Mouse (Mus musculus) adrenal gland, postnatal 14 days (tissue): ENCODE measurements around the gene Sptbn1. TPM values are rescaled to one million over a fixed set of nuclear protein-coding genes. Genes with fewer than 3 reads are reported as not detected.

Experiments
- DNase-seq: peaks from one replicate; pipeline ENCODE4 v3.0.0; 2021; ENCODE audit warnings: mixed read lengths
- total RNA-seq: library from RNA; stranded (reverse); gene quantifications from 2 replicates; pipeline ENCODE4 v1.2.3, GENCODE M21; 2021

Gene Sptbn1
- total RNA-seq, 1 experiment from 2014 or later, result 336 TPM

DNA sequence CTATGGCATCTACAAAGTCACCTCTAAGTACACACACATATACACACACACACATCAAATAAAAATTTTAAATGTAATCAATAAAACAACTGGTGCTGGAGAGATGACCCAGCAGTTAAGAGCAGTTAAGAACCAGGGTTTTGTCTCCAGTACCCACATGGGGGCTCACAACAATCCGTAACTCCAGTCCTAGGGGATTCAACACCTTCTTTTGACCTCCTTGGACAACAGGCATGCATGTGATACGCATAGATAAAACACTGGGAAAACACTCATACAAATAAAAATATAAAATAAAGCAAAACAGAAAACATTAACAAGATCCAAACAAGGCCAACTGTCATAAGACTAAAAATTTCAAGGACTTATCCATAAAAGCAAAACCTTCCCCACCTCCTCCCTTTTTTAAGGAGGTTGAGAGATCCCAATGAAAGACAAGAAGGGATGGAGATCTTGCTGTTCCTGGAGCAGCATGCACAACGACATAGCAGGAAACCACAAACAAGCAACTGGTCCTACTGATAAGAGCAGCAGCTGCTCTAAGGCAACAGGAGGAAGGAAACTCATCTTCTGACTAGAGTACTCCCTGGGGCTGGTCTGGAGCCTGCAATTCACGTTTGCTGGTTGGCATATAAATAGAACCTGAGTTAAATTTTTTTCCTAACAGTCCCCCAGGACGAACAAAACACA lies 102.0 kb downstream of the Sptbn1 start:
- DNase-seq, result peak; percentile 29

DNA sequence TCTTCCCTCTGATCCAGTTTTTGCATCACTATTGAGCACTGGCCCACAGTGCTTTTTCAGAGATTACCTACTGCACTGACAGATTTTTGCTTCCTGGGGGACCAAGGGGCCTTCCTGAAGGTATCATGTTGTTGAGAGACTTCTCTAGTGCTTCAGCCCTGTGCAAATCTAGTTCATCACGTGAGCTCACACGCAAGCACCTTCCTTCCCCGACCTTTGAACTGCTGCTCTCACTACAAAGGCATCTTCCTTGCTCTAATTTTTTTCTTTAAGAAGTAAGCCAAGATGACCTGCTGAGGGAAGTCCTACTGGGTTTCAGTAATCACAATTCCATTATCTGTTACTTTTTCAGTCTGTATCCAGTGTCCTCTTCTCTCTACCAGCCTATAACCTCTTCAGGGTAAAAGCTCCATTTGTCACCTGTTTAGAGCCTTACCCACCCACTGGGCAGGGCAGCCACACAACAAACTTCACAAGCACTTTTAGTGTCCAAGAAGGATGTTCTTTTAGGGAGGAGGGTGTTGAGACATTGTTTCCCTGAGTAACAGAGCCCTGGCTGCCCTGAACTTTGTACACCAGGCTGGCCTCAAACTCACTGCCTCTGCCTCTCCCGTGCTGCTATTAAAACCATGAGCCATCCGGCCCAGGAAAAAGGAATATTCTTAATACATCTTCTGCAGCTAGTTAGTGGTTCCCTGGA lies 103.3 kb downstream of the Sptbn1 start:
- DNase-seq, result no peak

DNA sequence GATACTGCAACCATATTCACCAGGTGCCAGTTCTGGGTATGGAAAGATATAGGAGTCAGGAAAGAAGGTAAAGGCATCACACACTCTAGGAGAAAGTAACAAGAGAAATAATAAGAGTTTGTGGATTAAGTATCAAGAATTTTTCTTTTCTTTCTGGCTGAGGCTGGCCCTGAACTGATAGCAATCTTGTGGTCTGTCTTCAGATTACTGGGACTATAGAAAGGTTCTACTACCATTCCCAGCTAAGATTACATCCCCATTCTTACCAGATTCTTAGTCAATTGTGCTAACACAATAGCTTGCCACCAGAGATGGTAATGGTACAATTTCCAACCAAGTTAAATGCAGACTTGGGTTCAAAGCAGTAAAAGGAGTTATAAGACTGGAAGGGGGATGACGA lies 104.1 kb downstream of the Sptbn1 start:
- DNase-seq, result no peak

DNA sequence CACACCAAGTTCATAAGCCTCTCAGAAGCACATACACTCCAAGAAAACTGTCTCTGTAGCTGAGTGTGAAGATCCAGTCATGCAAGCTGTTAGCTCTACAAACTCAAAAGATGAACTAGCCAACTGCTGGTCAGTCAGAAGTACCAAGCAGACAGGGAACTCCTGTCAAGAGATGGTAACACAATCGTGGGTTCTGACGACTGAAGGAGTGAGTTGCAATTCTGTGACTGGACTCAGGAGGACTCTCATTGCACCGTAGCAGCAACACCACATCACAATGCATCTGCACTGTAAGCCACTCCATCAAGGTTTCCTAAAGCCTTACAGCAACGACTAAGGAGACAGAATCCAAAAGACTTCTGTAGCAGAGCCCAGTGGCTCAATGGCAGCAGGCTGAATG lies 104.9 kb downstream of the Sptbn1 start:
- no peak for DNase-seq

DNA sequence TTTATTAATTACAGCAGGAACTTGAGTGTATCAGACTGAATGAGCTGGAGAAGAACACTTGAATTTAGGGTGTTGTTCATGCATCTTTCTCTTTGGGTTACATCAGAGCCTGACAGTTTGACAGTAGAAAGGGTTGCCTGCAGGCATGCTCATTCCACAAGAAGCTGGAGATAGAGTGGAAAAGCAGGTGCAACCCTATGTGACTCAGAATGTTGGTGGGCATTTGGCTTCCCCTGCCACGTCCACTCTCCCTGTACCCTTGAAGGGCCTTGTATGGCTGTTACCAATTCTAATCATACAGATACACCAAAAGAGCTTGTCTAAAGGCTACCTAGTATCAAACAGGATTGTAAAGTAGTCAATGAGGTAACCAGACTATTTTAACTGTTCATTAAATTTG lies 106.2 kb downstream of the Sptbn1 start:
- DNase-seq, result no peak

DNA sequence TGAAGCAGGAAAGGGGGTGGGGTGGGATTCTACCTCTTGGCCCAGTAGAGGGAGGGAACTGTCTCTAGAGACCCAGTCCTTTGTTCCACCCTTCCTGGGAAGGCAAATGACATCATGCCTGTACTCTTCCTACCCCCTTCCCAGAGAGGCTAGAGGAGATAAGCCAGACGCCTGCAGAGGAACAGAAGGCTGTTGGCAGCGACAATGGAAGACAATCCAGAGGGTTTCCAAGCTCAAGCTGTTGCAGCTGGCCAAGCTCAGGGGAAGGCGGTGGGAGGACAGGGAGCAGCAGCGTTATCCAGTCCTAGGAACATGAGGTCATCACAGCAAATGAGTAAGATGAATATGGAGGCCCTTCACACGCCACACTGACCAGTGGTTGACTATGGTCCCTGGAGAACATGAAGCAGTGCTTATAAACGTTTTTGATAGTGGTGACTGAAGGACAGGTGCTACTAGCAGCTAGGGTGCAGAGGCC lies 106.8 kb downstream of the Sptbn1 start:
- DNase-seq, result peak; percentile 74

DNA sequence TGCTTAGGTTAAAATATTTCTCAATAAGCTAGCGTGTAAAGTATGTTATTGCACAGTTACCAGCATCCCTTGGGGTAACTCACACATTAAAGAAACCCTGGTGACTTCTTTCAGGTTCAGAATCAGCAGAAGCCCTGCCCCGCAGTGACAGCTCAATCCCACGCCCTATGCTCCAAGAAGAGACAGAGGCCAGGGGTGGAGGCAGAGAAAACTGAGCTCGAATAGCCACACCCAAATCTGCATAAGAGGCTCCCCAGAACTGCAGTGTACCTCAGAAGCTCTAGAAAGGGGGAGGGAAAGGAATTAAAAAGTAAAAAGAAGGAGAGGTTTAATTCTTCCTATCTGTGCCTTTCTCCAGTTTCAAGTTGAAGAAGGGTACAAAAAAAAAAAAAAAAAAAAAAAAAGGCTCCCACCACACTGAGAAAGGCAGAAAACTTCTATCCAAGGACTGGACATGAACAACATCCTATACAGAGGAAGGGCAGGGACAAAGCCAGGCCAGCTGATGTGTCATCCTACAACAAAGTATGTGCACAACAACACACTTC lies 107.3 kb downstream of the Sptbn1 start:
- DNase-seq, result no peak

DNA sequence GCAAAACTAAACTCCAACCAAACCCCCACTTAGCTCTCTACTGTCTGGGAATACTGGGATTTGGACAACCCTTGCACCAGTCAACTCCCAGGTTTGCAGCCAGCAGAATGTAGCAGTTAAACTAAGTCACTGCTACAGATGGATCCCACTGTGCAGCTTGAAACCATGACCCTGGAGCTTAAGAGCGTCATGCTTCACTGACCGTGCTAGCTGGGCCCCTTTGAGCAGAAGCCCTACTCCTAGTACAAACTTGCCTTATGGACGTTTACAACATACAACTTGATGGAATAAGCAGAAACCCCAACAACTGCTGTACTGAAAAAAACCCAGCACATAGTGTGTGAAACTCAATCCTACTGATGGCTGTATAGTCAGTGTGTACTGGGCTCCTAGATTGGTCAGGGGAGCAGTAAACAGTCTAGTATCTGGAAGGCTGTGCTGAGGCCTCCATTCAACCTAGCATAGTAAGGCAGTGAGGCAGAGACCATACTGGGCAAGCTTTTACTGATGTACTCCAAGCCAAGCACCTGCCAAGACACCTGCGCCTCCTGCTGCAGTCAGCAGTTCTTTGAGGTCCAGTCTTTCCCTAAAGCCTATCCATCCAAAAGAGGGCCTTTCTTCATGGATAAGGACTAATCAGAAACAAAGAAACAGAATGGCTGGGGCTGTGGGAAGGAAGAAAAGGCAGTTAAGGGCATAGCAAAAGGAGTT lies 108.3 kb downstream of the Sptbn1 start:
- DNase-seq, result no peak

DNA sequence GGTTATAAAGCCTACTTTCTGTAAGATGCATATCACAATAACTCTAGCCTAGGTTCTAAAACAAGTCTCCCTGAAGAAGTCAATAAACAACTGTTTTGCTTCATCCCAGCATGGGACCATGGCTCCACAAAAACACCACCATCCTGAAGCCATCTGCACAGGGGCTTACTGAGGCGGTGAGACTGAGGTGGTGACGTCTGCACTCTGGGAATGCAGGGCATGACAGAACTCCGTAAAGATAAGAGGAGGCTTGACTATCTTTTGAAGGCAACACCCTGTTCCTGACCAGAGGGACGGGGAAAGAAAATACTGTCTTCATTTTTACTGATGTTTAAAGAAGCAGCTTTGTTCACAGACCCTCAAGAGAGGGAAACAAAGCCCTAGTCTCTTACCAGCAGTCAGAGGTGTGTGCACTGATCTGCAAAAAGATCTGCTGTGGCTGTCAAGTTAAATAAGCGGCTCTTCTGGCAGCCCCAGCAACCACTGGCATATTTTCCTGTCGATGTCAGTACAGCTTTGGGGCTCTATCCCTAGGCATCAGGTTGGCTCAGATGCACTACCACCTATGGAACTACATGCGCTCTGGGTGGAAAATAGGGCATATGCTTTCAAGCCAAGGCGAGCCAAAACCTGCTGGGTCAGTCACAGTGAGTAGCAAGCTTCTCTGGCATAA lies 109.8 kb downstream of the Sptbn1 start:
- DNase-seq, result no peak

DNA sequence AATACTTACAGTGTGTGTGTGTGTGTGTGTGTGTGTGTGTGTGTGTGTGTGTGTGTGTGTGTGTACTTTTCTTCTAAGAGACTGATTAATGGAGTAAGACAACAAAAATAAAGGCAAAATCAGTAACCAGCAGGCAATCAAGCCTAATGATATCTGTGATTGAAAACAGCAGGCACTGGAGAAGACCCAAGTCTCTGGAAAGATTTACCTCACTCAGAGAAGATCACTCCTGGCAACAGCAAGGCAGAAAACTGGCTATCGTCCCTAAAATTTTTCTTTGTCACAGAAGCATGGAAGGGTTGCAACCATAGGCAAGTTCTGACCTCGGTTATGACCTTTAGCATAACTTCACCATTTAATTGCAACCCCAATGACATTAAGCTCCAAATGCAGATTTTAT lies 112.1 kb downstream of the Sptbn1 start:
- DNase-seq, result no peak

DNA sequence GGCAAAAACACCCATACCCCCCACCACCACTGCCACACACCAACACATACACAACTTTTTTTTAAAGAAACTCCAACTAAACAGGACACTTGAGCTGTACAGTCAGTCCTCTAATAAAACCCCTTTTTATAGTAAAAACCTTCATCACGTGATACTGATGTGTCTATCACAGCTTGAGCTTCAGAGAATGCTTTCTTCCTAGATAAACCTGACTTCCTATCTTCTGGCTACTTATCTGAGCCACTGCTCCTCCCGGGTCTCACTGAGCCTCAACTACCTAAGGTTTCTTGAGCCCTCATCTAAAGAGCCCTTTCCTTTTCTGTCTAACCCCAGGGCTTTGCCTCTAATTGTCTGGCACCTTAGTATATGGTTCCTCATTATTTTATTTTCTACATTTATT lies 113.0 kb downstream of the Sptbn1 start:
- DNase-seq, result no peak

DNA sequence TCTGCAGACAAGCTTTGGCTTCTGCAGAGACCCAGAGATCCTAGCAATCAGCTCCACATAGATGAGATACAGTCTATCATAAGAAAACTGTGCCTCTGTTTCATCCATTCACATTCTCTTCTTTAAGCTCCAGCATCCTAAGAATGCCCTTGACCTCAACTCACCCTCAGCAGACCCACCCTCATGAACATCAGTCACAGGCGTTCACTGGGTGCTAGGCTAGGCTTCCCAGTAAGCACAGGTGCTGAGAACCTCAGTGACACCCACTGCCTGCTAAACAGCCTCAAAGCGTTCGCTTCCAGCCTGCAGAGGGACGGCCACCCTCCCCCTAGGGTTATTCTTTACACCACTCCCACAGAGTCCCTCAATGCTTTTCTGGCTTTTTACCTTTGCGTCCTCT lies 119.1 kb downstream of the Sptbn1 start:
- DNase-seq, result no peak

DNA sequence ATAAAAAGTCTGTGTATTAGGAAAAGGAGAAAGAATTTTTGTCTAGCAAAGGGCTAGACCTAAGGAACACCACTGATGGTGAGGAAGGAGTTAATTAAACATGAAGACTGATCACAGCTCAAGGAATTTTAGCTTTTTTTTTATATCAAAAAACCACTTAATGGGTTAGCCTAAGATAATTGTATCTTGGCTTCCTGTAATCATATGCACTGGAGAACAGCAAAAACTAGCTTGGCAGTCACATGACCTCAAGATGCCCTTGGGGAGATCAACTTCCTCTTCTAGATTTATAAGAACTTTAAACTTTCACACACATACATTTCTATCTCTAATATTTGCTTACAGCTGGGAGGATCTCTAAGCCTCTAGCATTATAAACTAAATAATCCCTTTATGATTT lies 119.6 kb downstream of the Sptbn1 start:
- no peak for DNase-seq

DNA sequence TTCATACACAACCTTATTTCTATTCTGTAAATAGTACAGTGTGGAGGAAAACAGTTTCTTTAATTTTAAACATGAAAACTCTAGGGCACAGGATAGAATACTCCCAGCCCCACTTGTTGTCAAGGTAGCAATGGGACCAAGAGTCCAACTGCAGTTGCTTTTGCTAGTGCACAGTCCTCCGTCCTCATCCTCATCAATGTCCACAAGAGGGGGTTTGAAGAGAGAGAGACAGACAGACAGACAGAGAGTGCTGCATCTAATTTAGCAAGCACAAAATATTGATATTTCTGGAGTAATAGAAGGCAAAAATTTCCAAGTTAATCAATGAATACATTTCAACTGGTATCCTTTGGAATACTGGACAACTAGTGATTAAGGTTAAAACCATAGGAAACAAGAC lies 120.1 kb downstream of the Sptbn1 start:
- DNase-seq, result no peak

DNA sequence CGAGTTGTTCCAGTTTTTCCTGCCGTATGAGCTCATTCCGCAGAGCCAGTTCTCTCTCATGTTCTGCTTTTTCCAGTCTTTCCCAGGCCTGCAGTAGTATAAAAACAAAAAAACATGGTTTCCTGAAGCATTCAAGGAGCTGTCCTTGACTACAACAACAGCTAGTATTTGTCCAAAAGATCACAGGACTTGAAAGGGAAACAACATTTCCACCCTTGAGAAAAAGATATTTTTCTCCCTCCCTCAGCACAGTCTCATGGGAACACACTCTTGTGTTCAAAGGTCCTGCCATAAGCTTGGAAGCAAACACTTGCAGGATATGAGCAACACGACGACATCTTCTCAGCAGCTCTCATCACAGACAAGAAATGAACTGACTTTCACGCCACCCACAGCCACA lies 124.9 kb downstream of the Sptbn1 start:
- no peak for DNase-seq

DNA sequence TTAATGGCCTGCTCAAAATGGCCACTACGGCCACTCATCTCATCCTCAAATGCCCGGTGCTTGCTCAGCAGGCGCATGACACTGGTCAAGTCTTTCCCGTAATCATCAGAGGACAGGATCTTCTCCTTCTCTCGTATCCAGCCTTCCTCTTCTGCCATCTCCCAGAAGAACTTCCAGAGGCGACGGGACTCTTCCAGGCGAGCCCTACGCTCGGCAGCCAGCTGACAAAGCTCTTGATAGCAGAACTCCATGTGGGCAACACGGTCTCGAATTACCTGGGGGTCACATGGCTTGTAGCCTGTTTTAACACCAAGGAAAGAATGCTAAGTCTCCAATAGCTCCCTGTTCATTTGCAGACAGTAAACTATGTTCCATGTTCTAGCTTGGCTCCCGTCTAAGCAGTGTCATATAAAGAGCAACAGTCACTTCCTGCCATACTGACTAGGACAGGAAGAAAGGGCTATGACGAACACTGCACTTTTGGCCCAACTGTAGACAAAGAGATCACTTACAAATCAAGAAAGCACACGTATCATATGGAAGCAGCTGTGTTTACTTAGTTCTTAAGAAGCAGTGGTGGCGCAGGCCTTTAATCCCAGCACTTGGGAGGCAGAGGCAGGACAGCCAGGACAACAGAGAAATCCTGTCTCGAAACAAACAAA lies 128.7 kb downstream of the Sptbn1 start:
- DNase-seq, result no peak

DNA sequence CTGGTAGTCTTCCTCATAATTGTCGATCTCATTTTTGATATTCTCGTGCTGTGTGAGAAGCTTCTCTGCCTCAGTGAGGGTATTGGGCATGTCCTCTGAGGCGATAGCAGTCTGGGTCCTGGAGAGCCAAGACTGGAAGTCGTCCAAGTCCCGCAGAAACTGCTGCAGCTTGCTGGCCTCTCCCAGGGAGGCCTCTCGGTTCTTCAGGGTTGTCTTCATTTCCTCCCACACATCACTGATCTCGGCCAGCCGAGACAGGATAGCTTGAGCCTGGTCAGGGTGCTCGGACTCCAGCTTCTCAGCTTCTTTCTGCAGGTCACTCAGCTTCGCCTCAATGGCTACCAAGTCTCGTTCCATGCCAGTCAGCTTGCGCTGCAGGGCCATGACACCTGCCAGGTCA lies 130.9 kb downstream of the Sptbn1 start:
- no peak for DNase-seq

DNA sequence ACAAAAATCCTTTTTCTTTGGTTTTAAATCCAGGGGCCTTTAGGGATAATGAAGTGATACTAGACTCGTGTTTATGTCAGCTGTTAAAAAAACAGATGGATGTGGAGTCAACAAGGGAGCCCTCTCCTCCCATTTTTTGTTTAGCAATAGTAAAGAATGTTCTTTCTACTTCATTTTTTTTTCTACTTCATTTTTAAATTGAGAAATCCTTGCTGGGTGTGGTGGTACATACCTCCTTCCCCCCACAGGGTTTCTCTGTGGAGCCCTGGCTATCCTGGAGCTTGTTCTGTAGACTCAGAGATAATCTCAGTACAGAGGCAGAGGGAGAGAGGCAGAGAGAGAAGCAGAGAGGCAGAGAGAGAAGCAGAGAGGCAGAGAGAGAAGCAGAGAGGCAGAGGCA lies 133.9 kb downstream of the Sptbn1 start:
- DNase-seq, result no peak

DNA sequence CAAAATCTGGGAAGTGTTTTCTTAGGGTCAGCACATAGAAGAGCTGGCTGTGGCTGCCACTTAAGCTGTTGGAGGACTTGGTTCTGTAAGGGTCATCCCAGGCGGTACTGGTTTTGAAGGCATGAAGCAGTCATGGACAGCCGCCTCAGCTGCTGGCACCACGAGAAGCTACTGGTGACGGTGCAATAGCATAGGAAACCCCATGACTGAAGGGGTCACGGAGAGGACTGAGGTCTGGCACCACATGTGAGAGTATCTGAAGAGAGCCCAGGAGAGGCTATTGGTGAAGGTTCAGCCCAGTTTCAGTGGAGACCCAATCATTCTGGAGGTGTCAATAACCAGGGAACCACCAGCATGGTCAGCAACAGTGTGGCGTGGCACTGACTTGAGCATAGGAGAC lies 135.4 kb downstream of the Sptbn1 start:
- no peak for DNase-seq

DNA sequence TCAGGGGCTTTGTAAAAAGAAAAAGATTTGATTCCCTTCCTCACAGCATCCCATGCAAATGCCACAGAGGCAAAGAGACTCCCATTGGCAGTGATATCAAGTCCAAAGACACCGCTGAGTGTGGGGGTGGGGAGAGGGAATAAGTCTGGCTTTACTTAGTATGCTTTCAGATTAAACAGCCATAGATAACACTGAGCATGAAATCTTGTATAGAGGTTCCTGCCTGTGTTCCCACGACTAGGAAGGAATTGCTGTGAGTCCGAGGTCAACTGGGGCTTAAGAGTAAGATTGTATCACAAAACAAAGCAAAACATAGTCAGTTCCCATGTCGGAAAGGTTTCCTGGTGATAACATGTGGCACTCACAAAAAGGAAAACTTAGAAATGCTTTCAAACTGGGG lies 136.3 kb downstream of the Sptbn1 start:
- no peak for DNase-seq

DNA sequence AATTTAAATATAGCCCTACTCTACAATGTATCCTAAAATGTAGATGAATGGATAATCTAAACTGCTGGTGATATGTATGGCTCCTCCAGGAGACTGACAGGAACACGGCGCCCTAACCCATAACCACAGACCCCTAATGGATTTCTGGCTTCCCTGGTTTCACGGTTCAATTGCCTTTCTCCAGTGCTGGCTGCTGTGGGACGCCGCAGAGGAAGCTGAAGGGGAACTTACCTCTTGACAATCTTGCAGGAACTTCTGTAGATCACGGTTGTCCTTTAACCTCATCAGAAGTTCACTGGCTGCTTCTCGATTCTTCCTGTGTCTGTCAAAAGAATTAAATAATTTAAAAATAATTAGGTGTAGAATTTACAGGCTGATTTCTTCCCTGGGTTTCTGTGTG lies 138.6 kb downstream of the Sptbn1 start:
- DNase-seq, result no peak

DNA sequence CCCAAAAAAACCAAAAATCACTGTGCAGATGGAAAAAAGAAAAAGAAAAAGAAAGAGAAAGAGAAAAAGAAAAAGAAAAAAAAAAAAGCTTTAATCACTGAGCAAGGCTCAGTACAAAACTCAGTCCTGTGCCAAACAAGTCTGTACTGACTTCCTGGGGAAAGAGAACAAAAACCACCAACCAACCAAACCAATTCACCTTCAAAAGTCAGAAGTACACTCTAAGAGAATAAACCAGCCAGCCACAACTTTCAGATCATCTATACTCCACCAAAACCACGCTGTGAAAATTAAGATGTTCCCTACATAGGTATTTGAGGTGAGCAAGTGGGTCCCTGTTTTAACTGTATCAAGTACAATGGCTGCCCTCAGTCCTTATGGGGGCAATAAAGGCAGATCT lies 141.1 kb downstream of the Sptbn1 start:
- no peak for DNase-seq
